Mouse (Mus musculus) liver, embryonic 11.5 days (tissue): Measurements from ENCODE around the gene Fgf2. TPM values are rescaled to one million over a fixed set of nuclear protein-coding genes. Genes with fewer than 3 reads are reported as not detected.

Experiments used
- ATAC-seq: fragments of 200-750 bp; cut with Nextera tagmentation; replicated peaks from 2 replicates; pipeline ENCODE4 v1.8.0; 2017; ENCODE audit warnings: moderate number of reproducible peaks, mild to moderate bottlenecking, moderate TSS enrichment, moderate library complexity; ENCODE audit not compliant: low FRiP score
- DNase-seq: peaks from one replicate; pipeline ENCODE4 v3.0.0-alpha.2; 2017; ENCODE audit warnings: low spot score
- H3K27ac ChIP-seq: fragments of 300-500 bp; sonication (generic); 2 replicates; pipeline ENCODE4 v1.5.1; 2014; ENCODE audit warnings: mild to moderate bottlenecking, low read depth, low read length, control low read depth
- H3K27me3 ChIP-seq: fragments of 300-500 bp; sonication (generic); replicated peaks from 2 replicates; pipeline ENCODE4 v1.6.1; 2014; ENCODE audit warnings: low read length, mixed read lengths; ENCODE audit not compliant: control insufficient read depth, insufficient read depth
- H3K36me3 ChIP-seq: fragments of 300-500 bp; sonication (generic); 2 replicates; pipeline ENCODE4 v1.6.1; 2014; ENCODE audit warnings: mild to moderate bottlenecking, low read length, moderate library complexity, mixed read lengths; ENCODE audit not compliant: control insufficient read depth, insufficient read depth
- H3K4me1 ChIP-seq: fragments of 300-500 bp; sonication (generic); replicated peaks from 2 replicates; pipeline ENCODE4 v1.6.1; 2014; ENCODE audit warnings: low read length, mixed read lengths; ENCODE audit not compliant: control insufficient read depth, insufficient read depth
- H3K4me2 ChIP-seq: fragments of 300-500 bp; sonication (generic); 2 replicates; pipeline ENCODE4 v1.6.1; 2014; ENCODE audit warnings: mild to moderate bottlenecking, control low read depth, moderate library complexity
- H3K4me3 ChIP-seq: fragments of 300-500 bp; sonication (generic); 2 replicates; pipeline ENCODE4 v1.5.1; 2014; ENCODE audit warnings: low read depth, low read length, control low read depth
- H3K9ac ChIP-seq: fragments of 300-500 bp; sonication (generic); 2 replicates; pipeline ENCODE4 v1.6.1; 2014; ENCODE audit warnings: low read depth, low read length, control low read depth
- H3K9me3 ChIP-seq: fragments of 300-500 bp; sonication (generic); 2 replicates; pipeline ENCODE4 v1.6.1; 2016; ENCODE audit warnings: low read length, inconsistent platforms, mixed read lengths; ENCODE audit not compliant: control insufficient read depth
- WGBS: fragments of 180-500 bp; shearing (Covaris S2); extraction: QIAGEN DNeasy Blood & Tissue Kit; methylation state at CpG from one replicate; pipeline ENCODE4 v1.1.7; 2014; 5-methylcytosine and 5-hydroxymethylcytosine counted together
- polyA plus RNA-seq: library from polyadenylated mRNA; unstranded; fragments of >200 nt; fragmentation: Nextera tagmentation; extraction: Ambion mirVana; gene quantifications from 2 replicates; pipeline ENCODE4 v1.2.1, GENCODE M21; 2014

The Fgf2 gene
- polyA plus RNA-seq, 1 experiment from 2014 or later: 0.26 TPM

DNA sequence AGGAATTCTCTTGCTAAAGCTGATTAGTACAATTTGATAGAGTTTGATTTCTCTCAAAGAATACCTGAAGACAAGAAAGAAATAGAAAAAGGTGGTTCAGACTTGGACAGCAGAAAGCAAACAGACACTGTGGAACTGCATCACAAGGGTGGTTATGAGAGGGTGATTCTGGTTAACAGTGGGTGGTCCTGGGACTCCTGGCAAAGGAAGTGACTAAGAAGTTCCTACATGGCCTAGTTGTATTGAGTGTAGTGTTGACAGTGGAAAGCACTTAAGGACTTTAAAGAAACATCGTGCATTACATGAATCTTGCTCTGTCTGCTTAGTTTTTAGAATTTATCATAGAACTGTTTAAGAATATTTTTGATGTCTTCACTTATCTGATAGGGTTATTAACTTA, 107.8 kb downstream of the Fgf2 start:
- Histone ChIP-seq H3K4me1 (no peaks in the 10 kb centered on the region), H3K4me2 (no peak overlapping the region), H3K27me3 (no peaks in the 10 kb centered on the region), H3K4me3 (no peak overlapping the region), H3K9me3 (no peaks in the 10 kb centered on the region), H3K36me3 (no peaks in the 10 kb centered on the region; the same call in 1 of the 2 replicates), H3K27ac (no peak overlapping the region), H3K9ac (no peak overlapping the region)
- WGBS: 77% methylated on average over 1 of the region's 1 CpGs
- DNase-seq (no peak), ATAC-seq (no peak)

Other genes starting within 250 kb of the Fgf2 start
- 0.18 and 0.32 TPM in 2 replicates for gene Il2, start 222.4 kb upstream of the Fgf2 start, polyA plus RNA-seq
- not detected in 2 replicates for gene Il21, start 115.7 kb upstream of the Fgf2 start, polyA plus RNA-seq
- gene Bbs12, start 35.8 kb upstream of the Fgf2 start, polyA plus RNA-seq: 9.2 and 10.7 TPM in 2 replicates
- 2.2 and 2.4 TPM in 2 replicates for gene Cetn4, start 35.6 kb upstream of the Fgf2 start, polyA plus RNA-seq
- 41.2 and 52.8 TPM in 2 replicates for gene Spata5, start 71.5 kb downstream of the Fgf2 start, polyA plus RNA-seq
- gene Nudt6, start 71.9 kb downstream of the Fgf2 start, polyA plus RNA-seq: 8.5 and 11.5 TPM in 2 replicates